Mouse (Mus musculus): ENCODE data around the gene Trip10.

DNA sequence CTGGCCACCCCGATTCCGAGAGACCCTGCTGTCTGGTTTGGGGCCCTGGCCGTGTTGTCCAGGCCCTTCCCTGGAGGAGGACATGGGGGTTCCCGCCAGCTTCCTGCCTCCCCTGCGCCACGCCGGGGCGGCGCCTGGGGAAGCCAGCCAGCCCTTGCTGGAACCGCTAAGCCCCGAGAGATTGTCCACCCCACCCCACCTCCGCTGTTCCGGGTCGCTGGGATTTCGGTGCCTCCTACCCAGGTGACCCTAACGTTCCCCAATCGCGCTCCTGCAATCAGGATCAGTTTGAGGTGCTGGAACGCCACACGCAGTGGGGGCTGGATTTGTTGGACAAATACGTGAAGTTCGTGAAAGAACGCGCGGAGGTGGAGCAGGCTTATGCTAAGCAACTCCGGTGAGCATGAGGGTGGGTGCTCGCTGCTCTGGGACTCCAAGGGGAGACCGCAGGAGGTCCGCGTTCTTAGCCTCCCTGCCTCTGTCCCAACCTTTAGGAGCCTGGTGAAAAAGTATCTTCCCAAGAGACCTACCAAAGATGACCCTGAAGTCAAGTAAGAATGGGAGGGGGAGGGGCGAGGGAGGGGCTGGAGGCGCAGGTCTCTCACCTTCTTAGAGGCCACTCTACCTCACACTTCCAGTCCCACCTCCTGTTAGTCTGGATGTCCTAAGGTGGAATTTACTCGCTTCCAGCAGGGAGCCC lies 1.4 kb downstream of the Trip10 start:
- no peak for TF ChIP-seq CTCF (IDR thresholded peaks at IDR 0.05; ENCODE audit: low read depth)
- no peak for TF ChIP-seq EP300 (IDR thresholded peaks at IDR 0.05; ENCODE audit: low read depth)
